Mouse (Mus musculus) regulatory T cell (primary cell): ENCODE data around the gene Atf7.

Experiments
- in situ Hi-C: fragments of 300-600 bp; cut with MboI, MseI; formaldehyde crosslinking; loops from one replicate; pipeline ENCODE4 v1.15.1; 2025; ENCODE audit warnings: high pct_unique_total_duplicates

Atf7 gene

DNA sequence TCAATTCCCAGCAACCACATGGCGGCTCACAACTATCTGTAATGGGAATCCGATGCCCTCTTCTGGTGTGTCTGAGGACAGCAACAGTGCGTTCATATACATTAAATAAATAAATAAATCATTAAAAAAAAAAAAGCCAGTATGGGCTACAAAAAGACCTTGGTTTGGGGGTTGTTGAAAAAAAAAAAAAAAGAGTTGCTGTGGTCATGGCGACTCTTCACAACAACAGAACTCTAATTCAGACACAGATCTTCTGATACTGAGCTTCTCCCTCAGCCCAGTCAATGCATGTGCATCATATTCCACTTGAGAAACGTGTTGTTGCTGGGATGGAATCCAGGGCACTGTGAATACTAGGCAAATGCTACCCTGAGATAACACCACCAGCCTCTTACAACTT is 72.7 kb downstream of the Atf7 start:
- in situ Hi-C loops: no loop called here

DNA sequence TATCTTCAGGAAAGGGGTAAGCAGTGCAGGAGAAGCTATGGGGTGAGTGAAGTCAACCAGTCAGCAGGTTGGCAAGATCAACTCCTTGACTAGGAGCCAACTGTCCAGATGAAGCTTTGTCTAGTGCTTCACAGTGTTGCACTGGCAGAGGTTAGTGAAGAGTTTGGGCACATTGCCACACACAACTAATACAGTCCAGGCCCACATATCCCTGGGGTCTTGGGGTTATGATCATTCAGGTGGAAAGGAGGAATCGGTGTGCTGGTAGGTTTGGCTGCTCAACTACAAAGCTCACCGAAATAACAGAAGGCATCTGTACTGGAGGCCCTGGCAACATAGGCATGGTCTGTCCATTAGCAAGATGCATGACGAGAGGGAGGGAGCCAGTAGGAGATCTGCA is 77.8 kb downstream of the Atf7 start:
- in situ Hi-C loops: no loop called here

DNA sequence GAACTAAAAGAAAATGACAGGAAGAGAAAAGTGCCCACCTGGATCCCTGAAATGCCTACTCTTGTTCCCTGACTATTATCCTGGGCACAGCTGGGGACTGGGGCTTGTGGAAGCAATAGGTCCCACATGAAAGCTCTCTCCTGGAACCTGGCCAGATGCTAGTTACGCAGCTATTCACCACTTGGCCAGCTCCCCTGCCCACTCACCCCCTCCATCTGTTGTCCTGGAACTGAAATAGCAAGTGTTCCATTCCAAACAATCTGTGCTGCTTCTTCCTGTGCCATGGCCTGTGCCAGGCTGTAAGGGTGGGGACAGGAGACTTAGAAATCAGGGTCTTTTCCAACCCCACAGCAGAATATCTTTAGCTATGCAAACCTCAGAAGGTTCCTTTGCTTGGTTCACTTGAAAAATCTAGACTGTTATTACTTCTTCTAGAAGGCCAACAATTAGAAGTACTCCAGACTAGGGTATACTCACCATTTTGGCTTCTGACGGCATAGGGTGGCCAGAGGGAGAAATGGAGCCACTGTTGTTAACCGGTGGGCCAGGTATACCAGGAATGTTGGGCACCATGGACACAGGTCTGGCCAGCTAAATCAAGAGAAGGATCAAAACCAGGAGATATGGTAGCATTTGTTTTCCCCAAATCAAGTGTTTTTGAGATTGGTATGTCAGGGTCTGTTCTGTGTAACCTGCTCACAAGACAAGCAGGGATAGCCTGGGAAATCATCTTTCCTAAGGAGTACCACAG is 78.4 kb downstream of the Atf7 start:
- in situ Hi-C loops: no loop called here

DNA sequence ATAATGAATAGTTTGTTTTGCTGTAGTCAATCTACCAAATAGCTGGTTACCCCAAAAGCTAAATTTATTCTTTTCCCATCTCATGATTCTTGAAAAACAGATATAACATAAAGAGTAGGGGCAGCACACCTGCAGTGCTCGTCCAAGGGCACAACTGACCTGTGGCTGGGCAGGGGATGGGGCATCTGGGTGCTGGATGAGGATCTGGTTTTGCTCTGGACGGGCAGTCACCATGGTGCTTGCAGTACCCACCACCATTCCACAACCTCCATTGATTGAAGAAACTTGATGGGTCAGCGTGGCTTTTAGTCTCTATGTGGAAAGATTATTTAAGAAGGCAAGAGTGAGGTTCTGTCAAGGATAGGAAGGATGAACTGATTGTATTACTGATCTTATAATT is 79.0 kb downstream of the Atf7 start:
- in situ Hi-C loops: no loop called here

DNA sequence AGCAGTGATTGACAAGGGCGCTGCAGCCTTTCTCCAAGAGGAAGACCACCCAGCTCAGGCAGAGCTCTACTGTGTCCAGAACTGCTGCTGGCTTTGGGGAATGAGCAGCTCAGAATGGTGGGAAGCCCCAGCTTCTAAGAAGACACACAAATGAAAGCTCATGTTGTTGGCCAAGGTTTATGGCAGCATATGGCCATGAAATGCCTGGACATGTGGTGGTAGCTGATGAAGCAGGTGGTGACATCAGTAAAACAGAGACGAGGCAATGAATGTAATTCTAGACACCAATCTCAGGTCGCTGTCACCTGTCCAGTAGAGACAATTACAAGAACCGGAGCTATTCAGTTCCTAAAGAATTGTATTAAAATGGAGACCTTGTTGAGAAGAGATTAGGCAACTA is 80.5 kb downstream of the Atf7 start:
- in situ Hi-C loops: no loop called here

DNA sequence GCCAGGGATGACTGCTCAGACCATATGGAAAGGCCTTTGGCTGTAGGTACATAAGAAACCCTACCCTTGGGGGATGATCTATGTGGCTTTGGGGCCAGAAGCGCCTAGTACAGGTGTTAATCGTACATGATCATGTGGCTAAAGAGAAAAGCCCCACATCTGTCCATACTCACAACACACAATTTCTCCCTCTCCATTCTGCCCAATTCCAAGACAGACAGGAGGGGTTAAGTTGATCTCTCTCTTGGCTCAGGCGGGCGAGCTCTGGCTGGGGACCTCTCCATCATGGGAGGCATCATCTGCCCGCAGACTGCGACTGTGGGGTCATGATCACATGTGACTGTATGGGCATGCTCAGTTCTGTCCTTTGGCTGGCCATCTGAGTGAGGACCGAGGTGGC is 91.3 kb downstream of the Atf7 start:
- in situ Hi-C loops: no loop called here

DNA sequence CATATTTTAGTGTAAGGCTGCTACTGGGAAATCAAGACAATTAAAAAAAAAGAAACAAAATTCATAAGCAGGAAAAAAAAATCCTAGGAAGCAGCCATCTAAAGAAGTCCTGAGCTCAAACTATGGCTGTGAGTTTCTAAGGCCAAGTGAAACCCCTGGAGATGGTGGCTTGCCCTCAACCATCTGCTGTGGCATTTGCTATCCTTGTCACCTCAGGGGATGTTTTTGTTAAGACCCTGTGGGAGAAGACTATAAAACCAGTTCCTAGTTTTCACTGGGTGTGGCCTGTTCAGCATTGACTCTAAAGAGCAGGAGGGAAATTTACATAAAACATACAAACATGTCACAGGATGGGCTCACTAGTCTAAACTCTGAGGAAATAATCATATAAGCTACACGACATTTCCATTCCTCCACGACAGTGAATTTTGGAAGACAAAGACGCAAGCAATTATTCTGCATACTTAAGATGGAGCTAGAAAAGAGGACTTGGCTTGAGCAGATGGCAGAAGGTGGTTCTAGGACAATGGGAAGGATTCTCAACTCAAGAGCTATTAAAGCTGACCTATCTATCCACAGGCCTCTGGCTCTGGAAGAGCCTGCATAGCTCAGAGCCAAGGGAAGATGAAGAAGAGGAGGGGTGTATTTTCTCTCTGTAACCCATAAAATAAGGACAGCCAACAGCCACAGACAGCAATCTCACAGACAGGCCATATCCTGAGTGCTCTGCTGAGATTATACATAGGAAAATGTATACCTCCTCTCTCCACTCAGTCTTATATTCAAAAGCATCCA is 93.0 kb downstream of the Atf7 start:
- in situ Hi-C loops: no loop called here

DNA sequence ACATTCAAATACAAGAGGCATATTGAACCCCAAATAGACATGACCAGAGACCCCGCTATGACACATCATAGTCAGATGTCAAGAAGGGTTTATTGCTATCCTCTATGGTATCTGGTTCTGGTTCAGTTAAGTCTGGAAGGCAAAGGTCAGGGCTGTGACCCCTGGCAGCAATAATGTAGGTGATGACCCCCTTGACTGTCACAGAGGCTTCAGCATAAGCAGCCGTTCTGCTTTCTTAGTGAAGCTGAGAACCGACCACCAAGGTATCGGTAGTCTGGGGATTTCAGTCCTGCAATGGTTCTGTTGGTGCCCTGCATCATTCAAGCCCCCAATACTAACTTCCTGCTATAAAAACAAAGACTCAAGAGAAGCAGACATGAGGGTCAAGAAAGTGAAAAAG is 93.7 kb downstream of the Atf7 start:
- in situ Hi-C loops: no loop called here

DNA sequence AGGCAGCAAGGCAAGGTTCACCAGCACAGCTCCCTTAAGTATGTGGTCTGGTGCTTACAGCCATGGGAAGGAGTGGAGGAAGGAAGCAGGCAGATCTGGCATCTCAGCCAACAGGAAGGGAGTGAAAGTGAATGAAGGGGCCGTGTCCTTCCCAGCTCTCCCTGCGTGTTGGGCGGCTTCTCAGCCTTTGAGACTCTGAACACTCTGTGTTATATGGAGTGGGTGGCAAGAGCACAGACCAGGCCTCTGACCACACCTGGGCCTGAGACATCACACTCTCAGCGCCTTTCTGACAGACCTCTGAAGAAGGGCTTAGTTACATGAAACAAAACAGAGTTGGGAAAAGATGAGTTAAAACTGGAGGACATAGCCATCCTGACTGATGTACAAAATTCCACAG is 94.7 kb downstream of the Atf7 start:
- in situ Hi-C loops: no loop called here

DNA sequence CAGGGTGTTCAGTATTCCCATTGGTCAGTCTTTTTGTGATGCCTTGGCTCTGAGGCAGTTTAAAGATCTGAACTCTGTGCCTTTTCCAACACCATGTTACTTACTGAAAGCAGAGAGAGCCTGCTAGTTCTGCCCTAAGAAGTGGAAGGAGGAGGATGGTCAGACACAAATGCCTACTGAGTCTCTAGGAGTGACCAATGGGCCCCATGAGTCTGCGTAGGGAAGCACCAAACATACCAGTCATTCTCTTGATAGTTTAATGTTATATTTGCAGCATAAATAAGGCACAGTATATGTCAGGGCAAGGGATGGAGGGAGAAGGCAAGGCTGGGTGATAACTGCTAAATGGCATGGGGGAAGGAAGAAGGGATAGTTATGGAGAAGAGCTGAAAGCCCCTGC is 96.9 kb downstream of the Atf7 start:
- in situ Hi-C loops: no loop called here

DNA sequence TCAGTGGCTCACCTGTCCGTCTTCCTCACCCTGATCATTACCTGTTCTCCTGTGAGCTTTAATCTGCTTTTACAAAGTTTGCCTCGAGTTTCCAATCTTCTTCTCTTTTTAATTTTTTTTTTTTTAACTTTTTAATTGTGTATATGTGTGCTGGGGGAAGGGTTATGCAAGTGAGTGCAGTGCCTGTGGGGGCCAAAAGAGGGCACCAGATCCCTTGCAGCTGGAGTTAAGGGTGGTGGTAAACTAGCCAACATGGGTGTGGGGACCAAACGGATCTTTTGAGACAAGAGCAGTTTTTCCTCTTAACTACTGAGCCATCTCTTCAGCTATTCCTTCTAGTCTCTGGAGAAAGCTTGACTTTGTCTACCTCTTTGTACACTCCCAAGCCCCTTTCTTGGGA is 97.3 kb downstream of the Atf7 start:
- in situ Hi-C loops: no loop called here

DNA sequence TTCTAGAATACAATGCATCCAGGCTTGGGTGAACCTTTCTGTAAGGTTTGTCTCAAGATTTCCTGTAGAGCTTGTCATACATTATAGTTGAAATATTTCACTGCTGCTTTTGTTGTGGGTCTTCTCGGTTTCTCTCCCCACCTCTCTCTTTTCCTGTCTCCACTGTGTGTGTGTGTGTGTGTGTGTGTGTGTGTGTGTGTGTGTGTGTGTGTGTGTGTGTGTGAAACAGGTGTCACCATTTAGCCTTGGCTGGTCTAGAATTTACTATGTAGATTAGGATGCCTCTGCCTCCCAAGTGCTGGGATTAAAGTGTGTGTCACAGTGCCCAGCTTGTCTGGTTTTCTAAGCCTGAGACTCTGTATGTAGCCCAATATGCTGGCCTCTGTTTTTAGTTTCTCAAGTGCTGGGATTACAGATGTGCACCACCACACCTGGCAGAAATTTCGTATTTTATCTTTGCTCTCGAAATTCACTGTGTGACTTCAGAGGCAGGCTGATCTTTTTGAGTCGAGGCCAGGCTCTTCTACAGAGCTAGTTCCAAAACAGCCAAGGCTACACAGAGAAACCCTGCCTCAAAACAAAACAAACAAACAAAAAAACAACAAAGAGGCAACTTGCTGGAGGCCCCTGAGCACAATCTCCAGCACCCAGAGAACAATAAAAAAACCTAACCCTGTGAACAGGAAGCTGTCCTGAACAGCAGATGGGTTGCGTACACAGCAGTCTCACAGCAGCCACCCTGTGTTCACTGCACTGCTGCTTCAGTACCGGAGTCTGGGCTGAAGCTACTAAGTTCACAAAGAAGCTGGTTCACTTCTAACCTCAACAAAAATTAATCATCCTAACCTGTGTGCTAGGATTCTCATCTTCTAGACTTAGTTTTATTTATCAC is 98.9 kb downstream of the Atf7 start:
- in situ Hi-C loops: no loop called here

DNA sequence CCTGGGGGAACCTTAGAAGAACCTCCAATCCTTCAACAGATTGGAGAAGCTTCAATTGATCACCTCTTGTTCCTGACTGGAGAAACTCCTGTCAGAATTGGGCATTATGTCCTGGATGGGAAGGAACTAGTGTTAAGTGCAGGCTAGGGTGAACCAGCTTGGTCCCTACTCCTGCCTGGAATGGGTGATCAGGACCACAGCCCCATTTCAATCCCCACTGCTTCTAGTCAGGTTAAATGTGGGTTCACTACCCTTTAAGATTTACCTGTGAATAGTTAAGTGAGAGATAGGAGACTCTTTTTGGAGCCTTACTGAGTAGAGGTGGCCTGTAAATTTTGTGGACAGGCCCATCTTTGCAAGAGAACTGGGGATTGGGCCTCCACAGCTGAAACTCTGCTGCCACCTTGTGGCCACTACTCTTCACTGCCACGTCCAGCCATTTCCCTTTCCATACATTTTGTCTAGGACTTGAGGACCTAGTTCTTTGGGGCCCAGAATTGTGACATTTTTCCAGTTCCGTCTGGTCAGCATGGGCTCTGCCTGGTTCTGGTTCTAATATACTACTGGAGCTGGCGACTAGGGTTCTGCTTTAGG is 100.3 kb downstream of the Atf7 start, which contains the start of gene Npff:
TSS of gene Npff (minus strand) at position 51 of the 594 bp plus-strand sequence.
- in situ Hi-C loops: no loop called here

DNA sequence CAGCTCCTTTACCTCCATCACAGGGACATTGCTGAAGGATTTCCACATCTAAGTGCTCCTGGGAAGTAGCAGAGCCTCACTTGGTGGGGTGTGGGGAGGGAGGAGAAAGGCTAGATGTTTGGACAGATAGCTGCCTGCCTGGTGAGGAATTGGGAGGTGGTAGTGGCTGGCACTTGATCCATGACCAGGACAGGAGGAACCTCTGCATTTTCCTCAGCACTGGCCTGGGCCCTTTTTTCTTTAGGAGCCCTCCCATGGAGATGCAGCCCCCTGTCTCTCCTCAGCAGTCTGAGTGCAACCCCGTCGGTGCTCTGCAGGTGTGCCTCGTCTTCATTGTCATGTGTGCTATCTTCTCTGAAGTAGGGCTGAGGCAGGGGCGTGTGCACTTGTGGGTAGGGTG is 103.8 kb downstream of the Atf7 start:
- in situ Hi-C loops: no loop called here

DNA sequence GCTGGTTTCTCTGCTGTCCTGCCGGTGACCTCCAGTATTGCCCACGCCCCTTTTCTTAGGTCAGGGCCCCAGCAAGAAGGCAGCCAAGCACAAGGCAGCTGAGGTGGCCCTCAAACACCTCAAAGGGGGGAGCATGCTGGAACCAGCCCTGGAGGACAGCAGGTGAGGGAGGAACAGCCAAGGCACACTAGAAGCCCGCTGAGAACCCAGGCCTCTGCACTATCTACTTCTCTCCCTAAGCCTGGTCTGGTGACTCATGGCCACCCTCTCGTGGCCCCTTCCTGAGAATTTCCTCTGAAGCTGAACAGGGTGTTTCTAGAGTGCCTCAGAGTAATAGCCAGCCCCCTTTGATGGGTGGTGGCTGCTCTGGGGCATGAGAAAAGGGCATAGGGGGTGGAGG is 104.8 kb downstream of the Atf7 start:
- in situ Hi-C loops: no loop called here

DNA sequence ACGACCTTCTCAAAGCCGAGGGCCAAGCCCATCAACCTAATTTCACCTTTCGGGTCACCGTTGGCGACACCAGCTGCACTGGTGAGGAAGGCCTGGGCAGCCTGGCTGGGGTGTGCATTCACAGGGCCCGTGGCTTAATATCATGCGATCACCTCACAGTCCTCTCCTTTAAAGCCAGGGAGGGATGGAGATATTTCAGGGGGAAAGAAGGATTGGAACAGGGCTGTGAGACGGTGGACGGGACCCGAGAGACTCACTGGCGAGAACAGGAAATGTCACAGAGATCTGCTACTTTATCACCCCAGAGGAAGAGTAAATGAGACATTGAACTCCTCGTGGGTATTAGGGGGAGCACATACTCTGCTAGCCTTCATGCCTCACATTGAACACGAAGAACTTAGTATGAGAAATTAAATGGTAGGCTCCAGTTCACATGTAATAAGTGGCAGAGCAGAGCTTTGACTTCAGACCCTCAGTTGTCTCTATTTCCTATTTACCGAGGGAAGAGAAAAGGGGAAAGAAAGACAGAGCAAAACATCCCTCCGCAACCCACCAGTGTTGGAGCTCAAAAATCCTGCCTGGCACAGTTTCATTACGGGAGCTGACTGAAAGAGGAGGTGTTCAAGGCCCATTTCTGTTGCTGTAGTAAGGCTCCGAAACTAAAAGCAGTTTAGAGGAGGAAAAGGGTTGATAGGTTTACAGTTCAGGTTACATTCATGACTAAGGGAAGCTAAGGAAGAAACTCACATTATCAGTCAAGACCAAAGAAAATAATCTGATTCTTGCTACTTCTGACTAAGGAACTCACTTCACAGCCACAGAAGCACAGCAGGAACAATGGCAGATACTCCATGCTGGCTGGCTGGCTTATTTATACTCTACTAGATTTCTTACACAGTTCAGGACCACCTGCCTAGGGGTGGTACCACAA is 105.8 kb downstream of the Atf7 start:
- in situ Hi-C loops: no loop called here

DNA sequence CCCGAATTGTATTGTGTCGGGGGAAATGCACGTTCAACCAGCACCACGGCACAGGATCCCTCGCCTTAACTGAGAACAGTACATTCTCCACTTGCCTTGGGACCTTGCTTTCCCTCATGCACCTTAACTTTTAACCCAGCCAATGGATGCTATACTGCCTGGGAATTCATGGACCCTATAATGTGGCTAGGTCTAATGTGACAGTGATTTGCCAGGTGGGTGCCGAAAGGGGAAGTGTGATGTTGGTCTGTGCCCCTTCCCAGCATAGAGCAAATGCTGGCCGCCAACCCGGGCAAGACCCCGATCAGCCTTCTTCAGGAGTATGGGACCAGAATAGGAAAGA is 106.4 kb downstream of the Atf7 start:
- in situ Hi-C loops: no loop called here

DNA sequence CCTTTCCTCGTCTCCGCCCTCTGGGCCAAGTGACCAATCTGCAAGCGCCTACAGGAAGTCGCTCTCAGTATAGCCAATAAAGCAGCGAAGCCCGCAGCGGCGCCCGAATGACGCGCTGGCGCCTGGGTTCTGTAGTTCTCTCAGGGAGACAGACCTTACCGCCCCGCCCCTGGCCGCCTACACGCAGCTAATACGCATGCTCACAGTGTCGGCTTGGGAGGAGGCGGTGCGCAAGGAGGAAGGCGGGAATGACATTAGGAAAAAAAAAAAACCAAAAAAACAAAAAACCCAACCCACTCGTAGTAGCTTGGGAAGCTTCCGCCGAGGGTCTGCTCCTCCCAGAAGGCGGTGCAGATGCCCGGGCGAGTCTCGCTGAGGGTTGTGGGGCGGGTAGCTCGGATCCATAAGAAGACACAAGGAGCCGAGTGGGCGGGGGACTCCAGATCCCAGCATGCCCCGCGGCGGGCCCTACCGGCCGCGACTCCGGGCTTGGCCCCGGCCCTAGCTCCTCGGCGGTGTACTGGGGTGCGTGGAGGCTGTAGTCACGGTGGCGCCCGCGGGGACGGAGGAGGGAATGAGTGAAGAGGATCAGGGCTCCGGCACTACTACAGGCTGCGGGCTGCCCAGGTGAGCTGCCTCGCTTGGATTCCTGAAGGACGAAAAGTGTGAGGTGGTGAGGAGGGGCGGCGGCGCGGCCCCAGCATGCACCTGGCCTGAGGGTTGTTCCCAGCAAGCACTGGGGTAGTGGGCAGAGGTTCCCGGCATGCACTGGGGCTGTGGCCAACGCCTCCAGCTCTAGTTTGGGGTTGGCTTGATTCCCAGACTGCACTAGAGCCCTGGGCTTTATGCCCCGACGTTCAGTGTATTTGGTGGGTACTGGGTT is 107.0 kb downstream of the Atf7 start, which contains the start of gene Tarbp2:
TSS of gene Tarbp2 (plus strand) at position 217 of the 883 bp plus-strand sequence.
- in situ Hi-C loops: no loop called here

DNA sequence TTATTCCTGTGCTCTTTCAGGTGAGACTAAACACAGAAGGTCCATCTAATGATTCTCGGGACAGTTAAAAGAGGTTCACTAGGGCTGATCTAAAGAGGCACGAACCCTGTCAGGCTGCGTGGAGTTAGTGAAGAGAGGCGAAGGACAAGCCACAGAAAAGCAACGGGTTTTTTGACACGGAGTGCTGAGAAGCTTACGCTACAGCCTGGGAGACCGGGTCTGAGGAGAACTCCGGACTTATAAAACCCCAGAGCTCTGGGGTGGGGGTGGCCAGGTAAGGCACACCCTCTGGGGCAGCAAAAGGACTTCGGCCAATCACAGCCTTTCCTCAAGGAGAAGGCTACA is 107.7 kb downstream of the Atf7 start:
- in situ Hi-C loops: no loop called here
